Mouse (Mus musculus): ENCODE data around the gene Stk16.

Gene Stk16

DNA sequence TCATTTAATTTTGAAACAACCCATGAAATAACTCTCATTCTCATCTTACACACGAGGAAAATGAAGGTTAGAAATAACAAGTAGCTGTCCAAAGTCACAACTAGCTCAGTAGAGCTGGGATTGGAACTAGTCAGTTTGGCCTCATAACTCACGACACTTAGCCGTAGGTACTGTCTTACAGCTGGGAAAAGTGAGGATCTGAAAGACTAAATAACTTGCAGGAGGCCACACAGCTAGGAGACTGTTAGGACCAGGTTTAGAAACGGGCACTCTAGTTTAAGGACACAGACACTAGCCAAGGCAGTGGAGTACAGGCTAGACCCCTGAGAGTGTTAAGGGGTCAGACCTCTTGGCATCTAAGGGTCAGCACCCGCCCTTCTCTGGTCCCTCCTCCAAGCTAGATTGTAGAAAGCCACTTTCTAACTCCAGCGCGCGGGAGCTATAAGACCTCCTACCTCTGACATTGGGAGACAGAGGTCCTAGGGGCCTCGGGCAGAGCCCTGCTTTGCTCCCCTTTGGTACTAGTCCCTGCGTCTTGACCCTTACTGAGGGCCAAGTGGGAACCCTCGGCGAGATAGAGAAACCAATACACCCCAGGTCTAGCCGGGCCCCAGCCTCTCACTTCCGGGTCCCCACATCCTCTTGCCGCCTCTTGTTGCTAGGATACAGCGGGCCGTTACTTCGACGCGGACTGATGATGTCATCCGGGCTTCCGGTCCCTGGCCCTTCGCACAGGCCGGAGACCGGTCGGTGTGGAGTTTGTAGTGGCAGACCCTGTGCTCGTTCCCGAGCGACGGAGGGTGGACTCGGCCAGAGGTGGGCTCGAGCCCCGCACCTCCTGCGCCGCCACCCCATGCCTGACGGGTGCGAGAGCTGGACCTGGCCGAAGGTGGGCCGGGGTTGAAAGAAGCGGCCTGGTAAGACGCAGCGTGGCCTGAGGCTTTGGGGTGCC, at the start of gene Stk16, which contains the start of gene Glb1l:
TSS of gene Stk16 (plus strand) at position 703 of the 952 bp plus-strand sequence.
TSS of gene Glb1l (minus strand) at position 678 of the 952 bp plus-strand sequence.
- peak; percentile 98 for DNase-seq (ENCODE audit: low read depth)

DNA sequence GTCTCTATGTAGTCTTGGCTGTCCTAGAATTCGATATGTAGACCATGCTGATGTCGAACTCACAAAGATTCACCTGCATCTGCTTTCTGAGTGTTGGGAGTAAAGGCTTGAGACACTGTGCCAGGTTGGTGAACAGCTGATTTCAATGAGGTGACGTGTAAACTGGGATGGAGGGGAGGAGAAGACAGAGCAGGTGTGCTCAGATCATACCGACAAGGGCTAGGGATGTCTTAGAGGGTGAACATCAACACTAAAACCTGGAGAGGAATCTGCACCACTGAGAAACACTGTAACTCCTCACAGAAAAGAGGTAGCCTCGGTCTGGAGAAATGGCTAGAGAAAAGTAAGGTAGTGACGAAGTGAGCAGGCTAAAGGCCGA, 42.6 kb upstream of the Stk16 start:
- no peak for DNase-seq (ENCODE audit: low read depth)

DNA sequence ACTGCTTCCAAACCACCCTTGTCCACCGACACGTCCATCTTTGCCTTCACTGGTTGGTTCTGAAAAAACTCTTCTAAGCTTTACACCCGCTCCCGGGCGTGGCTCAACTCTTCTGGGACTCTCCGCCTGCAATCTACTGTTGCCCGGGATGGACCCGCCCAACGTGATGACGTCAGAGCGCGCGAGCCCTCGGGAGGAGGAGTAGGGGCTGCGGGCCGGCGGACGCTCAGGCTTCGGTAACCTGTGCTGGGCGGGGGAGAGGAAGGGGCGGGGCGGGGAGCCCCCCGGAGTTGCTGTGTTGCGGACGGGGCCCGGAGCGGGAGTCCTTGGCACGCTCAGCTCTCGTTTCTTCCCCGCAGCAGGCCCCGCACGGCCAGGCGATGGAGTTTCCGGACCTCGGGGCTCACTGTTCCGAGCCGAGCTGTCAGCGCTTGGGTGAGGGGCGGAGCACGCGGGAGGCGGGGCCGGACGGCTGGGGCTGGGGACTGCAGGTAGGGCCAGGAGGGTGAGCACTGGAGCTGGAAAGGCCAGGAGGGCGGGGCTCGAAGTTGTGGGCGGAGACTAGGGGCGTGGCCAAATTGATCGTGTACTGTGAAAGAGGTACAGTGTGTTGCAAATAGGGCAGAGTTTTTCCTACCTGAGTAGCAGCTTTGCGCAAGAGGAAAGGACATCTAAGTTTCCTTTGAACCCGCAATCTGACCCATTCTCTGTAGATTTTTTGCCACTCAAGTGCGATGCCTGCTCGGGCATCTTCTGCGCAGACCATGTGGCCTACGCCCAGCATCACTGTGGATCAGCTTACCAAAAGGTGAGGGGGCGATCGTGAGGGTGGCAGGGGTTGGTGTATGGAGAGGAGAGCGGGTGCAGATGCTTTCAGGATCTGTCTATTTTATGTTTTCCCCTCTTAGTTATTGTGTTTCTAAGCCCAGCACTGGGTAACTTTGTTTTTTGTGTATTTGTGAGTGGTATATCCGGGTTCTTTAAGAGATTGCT, 41.9 kb upstream of the Stk16 start, which contains the start of gene Zfand2b:
TSS of gene Zfand2b (plus strand) at position 175 of the 993 bp plus-strand sequence.
- peak; percentile 97 for DNase-seq (ENCODE audit: low read depth)

- DNase-seq (ENCODE audit: low read depth), result peak; percentile 91
Measured at GRCm38 (mm10) chr1:75179334-75180104, 31.1 kb upstream of the Stk16 start.

DNA sequence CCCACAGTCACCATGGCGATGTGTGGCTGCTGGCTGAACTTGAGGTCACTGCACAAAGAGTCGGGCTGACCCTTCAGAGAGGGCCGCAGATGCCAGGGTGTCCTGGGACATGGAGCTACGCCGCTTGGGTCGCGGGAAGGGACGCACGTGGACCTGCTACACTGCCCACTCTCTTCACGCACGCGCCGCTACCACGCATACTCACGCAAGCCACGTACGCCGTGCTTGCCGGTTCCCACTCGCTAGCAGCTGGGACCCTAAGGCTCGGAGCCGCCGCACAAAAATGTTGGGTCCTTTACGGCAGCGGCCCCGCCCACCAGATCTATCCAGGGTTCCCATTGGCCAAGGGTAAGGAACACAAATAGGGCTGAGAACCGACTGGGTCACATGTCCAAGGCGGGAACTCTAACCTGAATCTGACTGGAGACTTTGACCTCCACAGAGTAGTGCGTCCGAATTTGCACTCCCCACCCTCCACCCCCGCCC, 30.5 kb upstream of the Stk16 start, which contains the start of gene Abcb6:
TSS of gene Abcb6 (minus strand) at position 288 of the 486 bp plus-strand sequence.
- DNase-seq (ENCODE audit: low read depth), result peak; percentile 92

GRCm38 (mm10) chr1:75180741-75181140, 29.9 kb upstream of the Stk16 start:
- DNase-seq (ENCODE audit: low read depth), result no peak

GRCm38 (mm10) chr1:75181377-75181870, 29.2 kb upstream of the Stk16 start:
- no peak for DNase-seq (ENCODE audit: low read depth)

GRCm38 (mm10) chr1:75182160-75182559, 28.5 kb upstream of the Stk16 start:
- DNase-seq (ENCODE audit: low read depth), result peak; percentile 17

DNA sequence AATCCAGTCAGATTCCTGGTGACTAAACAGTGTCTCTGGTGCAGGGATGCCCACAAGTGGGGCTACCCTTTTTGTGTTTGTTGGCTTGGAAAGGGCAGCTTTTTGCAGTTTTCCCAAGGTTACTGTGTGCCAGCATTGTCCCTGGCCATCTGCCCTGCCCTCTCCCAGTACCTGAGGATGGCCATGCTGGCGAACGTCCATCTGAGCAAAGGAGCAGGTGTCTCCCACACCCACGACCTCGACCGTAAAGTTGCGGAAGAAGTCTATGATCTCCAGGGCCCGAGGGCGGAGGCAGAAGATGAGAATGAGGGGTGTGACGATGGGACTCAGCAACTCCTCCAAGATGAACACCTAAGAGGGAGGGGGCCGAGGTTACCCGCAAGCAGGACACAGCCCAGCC, 25.1 kb upstream of the Stk16 start:
- no peak for DNase-seq (ENCODE audit: low read depth)

DNA sequence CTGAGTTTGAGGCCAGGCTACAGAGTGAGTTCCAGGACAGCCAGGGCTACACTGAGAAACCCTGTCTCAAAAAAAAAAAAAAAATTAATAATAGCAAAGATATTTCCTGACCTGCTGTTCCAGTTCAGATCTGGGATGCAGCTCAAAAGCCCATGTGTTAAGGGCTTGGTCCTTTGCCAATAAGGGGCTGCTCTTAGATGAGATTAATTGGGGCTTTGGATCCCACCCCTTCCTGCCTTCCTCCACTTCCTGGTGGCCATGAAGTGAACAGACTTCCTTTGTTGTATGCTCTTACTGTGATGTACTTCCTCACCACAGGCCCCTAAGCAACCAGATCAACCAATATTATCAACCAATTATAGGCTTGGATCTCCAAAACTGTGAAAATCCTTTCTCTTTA, 23.5 kb upstream of the Stk16 start:
- peak; percentile 91 for DNase-seq (ENCODE audit: low read depth)

- DNase-seq (ENCODE audit: low read depth), result peak; percentile 99
Measured at GRCm38 (mm10) chr1:75187914-75188483, 22.6 kb upstream of the Stk16 start.

DNA sequence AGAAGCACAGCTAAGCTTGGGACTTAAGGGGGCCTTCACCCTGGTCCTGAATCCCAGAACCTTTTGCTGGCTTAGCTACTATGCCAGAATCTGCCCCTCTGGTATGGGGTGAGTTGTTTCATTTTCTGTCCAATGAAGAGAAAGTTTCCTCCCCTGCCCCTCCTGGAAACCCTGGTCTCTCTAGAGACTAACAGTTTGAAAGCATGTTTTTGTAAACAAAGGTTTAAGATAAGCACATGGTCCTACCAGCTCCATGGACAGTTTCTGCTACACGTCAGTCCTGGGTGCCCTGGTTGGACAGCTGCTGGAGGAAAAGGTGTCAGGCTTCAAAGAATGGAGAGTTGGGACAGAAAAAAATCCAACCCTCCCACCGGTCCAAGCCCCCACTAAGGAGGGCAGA, 20.1 kb upstream of the Stk16 start:
- DNase-seq (ENCODE audit: low read depth), result peak; percentile 19

GRCm38 (mm10) chr1:75191258-75191621, 19.4 kb upstream of the Stk16 start:
- DNase-seq (ENCODE audit: low read depth), result no peak

GRCm38 (mm10) chr1:75191622-75192402, 18.8 kb upstream of the Stk16 start, which contains the start of the genes Ankzf1 and Atg9a:
TSS of gene Ankzf1 (plus strand) at chr1:75192151.
TSS of gene Atg9a (minus strand) at chr1:75192196.
- peak; percentile 99 for DNase-seq (ENCODE audit: low read depth)

DNA sequence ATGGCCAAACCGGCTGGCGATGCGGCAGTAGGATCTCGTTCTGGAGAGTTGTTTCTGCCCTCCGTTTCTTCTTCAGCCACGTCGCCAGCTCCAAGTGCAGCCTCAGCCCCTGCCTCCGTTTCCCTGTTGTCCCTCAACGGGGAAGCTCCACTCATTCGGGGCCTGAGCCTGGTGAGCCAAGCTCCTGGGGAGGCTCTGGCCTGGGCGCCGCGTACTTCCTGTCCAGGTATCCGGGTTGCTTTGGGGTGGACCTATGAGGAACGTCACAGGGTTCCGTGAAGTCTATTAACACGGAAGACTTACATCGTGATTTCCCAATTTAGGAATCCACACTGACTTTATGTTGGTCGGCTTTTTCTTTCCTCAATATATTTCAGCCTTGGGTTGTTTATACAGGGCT, 18.2 kb upstream of the Stk16 start:
- DNase-seq (ENCODE audit: low read depth), result peak; percentile 90

DNA sequence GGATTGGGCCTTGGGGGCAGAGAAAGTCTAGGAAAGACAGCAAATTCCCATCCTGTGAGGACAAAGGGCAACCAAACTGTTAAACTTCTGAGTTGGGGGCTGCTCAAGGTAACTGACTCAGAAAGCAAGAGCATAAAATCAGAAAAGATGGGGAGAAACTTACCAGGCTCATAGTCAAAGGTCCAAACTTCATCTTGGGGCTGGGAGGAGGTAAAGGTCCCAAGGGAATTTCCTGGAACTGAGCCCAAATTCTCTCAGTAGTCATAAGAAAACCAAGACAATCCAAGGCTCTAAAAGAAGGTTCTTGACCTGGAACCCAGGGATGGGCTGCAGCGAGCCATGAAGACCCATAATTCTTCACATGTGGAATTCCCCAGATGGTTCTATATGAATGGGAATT, 9.4 kb upstream of the Stk16 start:
- DNase-seq (ENCODE audit: low read depth), result no peak

DNA sequence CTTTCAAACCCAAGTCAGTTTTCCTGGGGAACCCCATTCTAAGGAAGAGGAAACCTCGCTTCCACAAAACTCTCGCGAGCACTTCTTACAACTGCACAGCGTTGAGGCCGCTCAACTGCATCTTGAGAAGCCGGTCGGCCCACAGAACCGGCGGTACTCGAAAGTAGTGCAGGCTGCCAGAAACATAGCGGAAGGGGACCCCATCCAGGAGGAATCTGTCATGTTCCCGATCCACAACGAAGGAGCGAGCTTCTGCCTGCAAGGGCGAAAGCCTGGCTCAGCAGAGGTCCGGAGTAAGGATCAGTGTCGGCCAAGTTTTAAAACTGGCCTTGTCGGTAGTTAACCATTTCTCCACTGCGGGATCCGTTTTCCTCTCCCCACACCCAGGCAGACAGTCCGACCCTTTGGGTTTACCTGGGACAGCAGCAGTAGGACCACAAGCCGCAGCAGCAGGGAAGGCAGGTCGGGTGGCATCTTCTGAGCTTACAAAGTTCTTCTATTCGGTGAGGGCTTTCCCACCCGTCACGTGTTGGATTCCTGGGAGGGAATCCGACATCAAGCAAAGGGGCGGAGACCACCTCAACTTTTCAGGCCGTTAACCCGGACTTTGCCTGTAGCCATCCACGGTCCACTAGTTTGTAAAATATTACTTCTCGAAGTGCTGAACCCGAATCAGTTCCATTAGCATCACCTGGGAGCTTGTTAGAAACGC, 1.5 kb upstream of the Stk16 start:
- DNase-seq (ENCODE audit: low read depth), result peak; percentile 90

DNA sequence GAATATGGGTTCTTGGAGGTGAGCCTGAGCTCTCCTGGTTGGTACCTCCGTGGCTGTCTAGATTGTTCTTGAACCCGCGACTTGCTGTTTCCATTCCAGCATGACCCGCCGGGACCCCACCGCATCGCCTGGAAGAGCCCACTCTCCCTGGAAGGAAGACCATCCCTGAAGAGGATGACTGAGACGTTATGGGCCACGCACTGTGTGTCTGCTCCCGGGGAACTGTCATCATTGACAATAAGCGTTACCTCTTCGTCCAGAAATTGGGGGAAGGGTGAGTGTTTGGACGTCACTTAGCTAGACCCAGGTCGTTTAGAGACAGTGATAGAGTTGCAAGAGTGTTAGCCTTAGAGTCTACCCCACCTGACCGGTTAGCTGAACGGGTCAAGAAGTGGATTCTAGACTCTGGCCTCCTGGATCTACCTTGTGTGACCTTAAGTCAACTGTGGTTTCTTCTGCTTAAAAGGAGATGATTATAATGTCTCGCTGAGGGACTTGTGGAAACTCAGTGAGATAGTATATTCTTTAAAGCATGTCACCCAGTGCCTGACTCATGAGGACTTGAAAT, 587 bp downstream of the Stk16 start:
- no peak for DNase-seq (ENCODE audit: low read depth)

GRCm38 (mm10) chr1:75212542-75212941, 1.9 kb downstream of the Stk16 start:
- peak; percentile 67 for DNase-seq (ENCODE audit: low read depth)
